Mouse (Mus musculus): ENCODE data around the gene Fosl1. TPM values are rescaled to one million over a fixed set of nuclear protein-coding genes. Genes with fewer than 3 reads are reported as not detected.

Fosl1 gene
- polyA plus RNA-seq, 1 experiment from 2014 or later: not detected

GRCm38 (mm10) chr19:5459019-5459418, 11.7 kb downstream of the Fosl1 start:
- H3K4me3 ChIP-seq (ENCODE audit: low read length): no peak overlapping the region
- no peak for ATAC-seq (ENCODE audit: low read depth)
- 0 out of 2 replicates have a peak, but pooled peaks cover 3% of the 10 kb centered on the region for H3K27me3 ChIP-seq (ENCODE audit: control insufficient read depth, insufficient read depth, low read depth, low read length)
- H3K36me3 ChIP-seq (ENCODE audit: control insufficient read depth, insufficient read depth, low read length): peaks cover 7% of the 10 kb centered on the region
- no peaks in the 10 kb centered on the region for H3K9me3 ChIP-seq (ENCODE audit: control insufficient read depth, low read length)
- peaks cover 36% of the 10 kb centered on the region for H3K4me1 ChIP-seq (replicated peaks; ENCODE audit: control insufficient read depth, insufficient read depth, low read length)
- WGBS: 64% methylated on average over 7 of the region's 7 CpGs
- no peak overlapping the region for H3K9ac ChIP-seq (ENCODE audit: low read length)
- H3K27ac ChIP-seq (ENCODE audit: low read length): no peak overlapping the region
- no peak overlapping the region for H3K4me2 ChIP-seq (ENCODE audit: low read depth, low read length)

GRCm38 (mm10) chr19:5459896-5460295, 12.5 kb downstream of the Fosl1 start:
- ATAC-seq (ENCODE audit: low read depth): no peak
- Histone ChIP-seq H3K9me3 (ENCODE audit: control insufficient read depth, low read length) (no peaks in the 10 kb centered on the region), H3K4me2 (ENCODE audit: low read depth, low read length) (peak overlapping the region; percentile 90), H3K27me3 (ENCODE audit: control insufficient read depth, insufficient read depth, low read depth, low read length) (0 out of 2 replicates have a peak, but pooled peaks cover 3% of the 10 kb centered on the region), H3K9ac (ENCODE audit: low read length) (peak overlapping the region; percentile 84), H3K36me3 (ENCODE audit: control insufficient read depth, insufficient read depth, low read length) (peaks cover 6% of the 10 kb centered on the region; the same call in 1 of the 2 replicates), H3K4me3 (ENCODE audit: low read length) (peak overlapping the region; percentile 90), H3K27ac (ENCODE audit: low read length) (peak overlapping the region; percentile 18; the same call in 1 of the 2 replicates), H3K4me1 (replicated peaks; ENCODE audit: control insufficient read depth, insufficient read depth, low read length) (peaks cover 41% of the 10 kb centered on the region)
- WGBS: 13% methylated on average over 3 of the region's 3 CpGs

- peak within 1 kb of the TSS; percentile 90 for H3K4me3 ChIP-seq (ENCODE audit: low read length)
- no peaks in the 10 kb centered on the region for H3K9me3 ChIP-seq (ENCODE audit: control insufficient read depth, low read length)
- H3K9ac ChIP-seq (ENCODE audit: low read length): peak within 1 kb of the TSS; percentile 84
- peak within 1 kb of the TSS; percentile 77 for H3K27ac ChIP-seq (ENCODE audit: low read length)
- 0 out of 2 replicates have a peak, but pooled peaks cover 3% of the 10 kb centered on the region for H3K27me3 ChIP-seq (ENCODE audit: control insufficient read depth, insufficient read depth, low read depth, low read length)
- peak within 1 kb of the TSS; percentile 90 for H3K4me2 ChIP-seq (ENCODE audit: low read depth, low read length)
- H3K36me3 ChIP-seq (ENCODE audit: control insufficient read depth, insufficient read depth, low read length): peaks cover 11% of the 10 kb centered on the region
- under 1% methylated on average over 32 of the region's 32 CpGs for WGBS
- H3K4me1 ChIP-seq (replicated peaks; ENCODE audit: control insufficient read depth, insufficient read depth, low read length): peaks cover 36% of the 10 kb centered on the region
- peak; percentile 48 for ATAC-seq (ENCODE audit: low read depth)
These were observed 13.1 kb downstream of the Fosl1 start, which contains the start of gene Fibp for GRCm38 (mm10) chr19:5460465-5460911. TSS of gene Fibp (plus strand) at chr19:5460615.

GRCm38 (mm10) chr19:5461411-5461810, 14.1 kb downstream of the Fosl1 start:
- peak overlapping the region; percentile 84 for H3K9ac ChIP-seq (ENCODE audit: low read length)
- no peaks in the 10 kb centered on the region for H3K9me3 ChIP-seq (ENCODE audit: control insufficient read depth, low read length)
- H3K36me3 ChIP-seq (ENCODE audit: control insufficient read depth, insufficient read depth, low read length): peaks cover 19% of the 10 kb centered on the region
- 83% methylated on average over 6 of the region's 6 CpGs for WGBS
- peak overlapping the region; percentile 90 for H3K4me3 ChIP-seq (ENCODE audit: low read length)
- 0 out of 2 replicates have a peak, but pooled peaks cover 3% of the 10 kb centered on the region for H3K27me3 ChIP-seq (ENCODE audit: control insufficient read depth, insufficient read depth, low read depth, low read length)
- H3K4me2 ChIP-seq (ENCODE audit: low read depth, low read length): peak overlapping the region; percentile 90
- no peak overlapping the region for H3K27ac ChIP-seq (ENCODE audit: low read length)
- H3K4me1 ChIP-seq (replicated peaks; ENCODE audit: control insufficient read depth, insufficient read depth, low read length): peaks cover 27% of the 10 kb centered on the region
- ATAC-seq (ENCODE audit: low read depth): no peak

GRCm38 (mm10) chr19:5463212-5463611, 15.9 kb downstream of the Fosl1 start:
- Histone ChIP-seq H3K27me3 (ENCODE audit: control insufficient read depth, insufficient read depth, low read depth, low read length) (0 out of 2 replicates have a peak, but pooled peaks cover 3% of the 10 kb centered on the region), H3K36me3 (ENCODE audit: control insufficient read depth, insufficient read depth, low read length) (peaks cover 25% of the 10 kb centered on the region), H3K4me2 (ENCODE audit: low read depth, low read length) (no peak overlapping the region), H3K4me1 (replicated peaks; ENCODE audit: control insufficient read depth, insufficient read depth, low read length) (peaks cover 22% of the 10 kb centered on the region), H3K4me3 (ENCODE audit: low read length) (no peak overlapping the region), H3K27ac (ENCODE audit: low read length) (no peak overlapping the region), H3K9ac (ENCODE audit: low read length) (no peak overlapping the region), H3K9me3 (ENCODE audit: control insufficient read depth, low read length) (no peaks in the 10 kb centered on the region)
- no peak for ATAC-seq (ENCODE audit: low read depth)
- 86% methylated on average over 9 of the region's 9 CpGs for WGBS

- WGBS: 30% methylated on average over 15 of the region's 15 CpGs
- Histone ChIP-seq H3K4me3 (ENCODE audit: low read length) (peak overlapping the region; percentile 25; the same call in 1 of the 2 replicates), H3K27ac (ENCODE audit: low read length) (peak overlapping the region; percentile 53), H3K36me3 (ENCODE audit: control insufficient read depth, insufficient read depth, low read length) (peaks cover 25% of the 10 kb centered on the region), H3K9me3 (ENCODE audit: control insufficient read depth, low read length) (no peaks in the 10 kb centered on the region), H3K9ac (ENCODE audit: low read length) (no peak overlapping the region), H3K4me2 (ENCODE audit: low read depth, low read length) (peak overlapping the region; percentile 47), H3K27me3 (ENCODE audit: control insufficient read depth, insufficient read depth, low read depth, low read length) (0 out of 2 replicates have a peak, but pooled peaks cover 2% of the 10 kb centered on the region), H3K4me1 (replicated peaks; ENCODE audit: control insufficient read depth, insufficient read depth, low read length) (peaks cover 21% of the 10 kb centered on the region)
- peak; percentile 37 for ATAC-seq (ENCODE audit: low read depth)
These were observed 16.6 kb downstream of the Fosl1 start for GRCm38 (mm10) chr19:5463791-5464562.

GRCm38 (mm10) chr19:5465037-5465436, 17.7 kb downstream of the Fosl1 start:
- 91% methylated on average over 8 of the region's 8 CpGs for WGBS
- no peaks in the 10 kb centered on the region for H3K9me3 ChIP-seq (ENCODE audit: control insufficient read depth, low read length)
- no peak overlapping the region for H3K27ac ChIP-seq (ENCODE audit: low read length)
- no peak overlapping the region for H3K4me2 ChIP-seq (ENCODE audit: low read depth, low read length)
- H3K27me3 ChIP-seq (ENCODE audit: control insufficient read depth, insufficient read depth, low read depth, low read length): no peaks in the 10 kb centered on the region
- H3K4me1 ChIP-seq (replicated peaks; ENCODE audit: control insufficient read depth, insufficient read depth, low read length): peaks cover 19% of the 10 kb centered on the region
- no peak overlapping the region for H3K9ac ChIP-seq (ENCODE audit: low read length)
- H3K36me3 ChIP-seq (ENCODE audit: control insufficient read depth, insufficient read depth, low read length): peaks cover 25% of the 10 kb centered on the region
- no peak for ATAC-seq (ENCODE audit: low read depth)
- no peak overlapping the region for H3K4me3 ChIP-seq (ENCODE audit: low read length)

GRCm38 (mm10) chr19:5466916-5467500, 19.7 kb downstream of the Fosl1 start:
- ATAC-seq (ENCODE audit: low read depth): no peak
- Histone ChIP-seq H3K27me3 (ENCODE audit: control insufficient read depth, insufficient read depth, low read depth, low read length) (no peaks in the 10 kb centered on the region), H3K9me3 (ENCODE audit: control insufficient read depth, low read length) (no peaks in the 10 kb centered on the region), H3K4me3 (ENCODE audit: low read length) (no peak overlapping the region), H3K4me1 (replicated peaks; ENCODE audit: control insufficient read depth, insufficient read depth, low read length) (peaks cover 9% of the 10 kb centered on the region), H3K4me2 (ENCODE audit: low read depth, low read length) (no peak overlapping the region), H3K9ac (ENCODE audit: low read length) (no peak overlapping the region), H3K27ac (ENCODE audit: low read length) (no peak overlapping the region), H3K36me3 (ENCODE audit: control insufficient read depth, insufficient read depth, low read length) (peaks cover 25% of the 10 kb centered on the region)
- 90% methylated on average over 6 of the region's 6 CpGs for WGBS

GRCm38 (mm10) chr19:5468374-5468773, 21.0 kb downstream of the Fosl1 start, which contains the start of gene Ctsw:
TSS of gene Ctsw (minus strand) at chr19:5468507.
- H3K4me1 ChIP-seq (replicated peaks; ENCODE audit: control insufficient read depth, insufficient read depth, low read length): peaks cover 9% of the 10 kb centered on the region
- no peak within 1 kb of the TSS for H3K4me3 ChIP-seq (ENCODE audit: low read length)
- H3K36me3 ChIP-seq (ENCODE audit: control insufficient read depth, insufficient read depth, low read length): peaks cover 22% of the 10 kb centered on the region
- 45% methylated on average over 5 of the region's 5 CpGs for WGBS
- no peak for ATAC-seq (ENCODE audit: low read depth)
- H3K4me2 ChIP-seq (ENCODE audit: low read depth, low read length): no peak within 1 kb of the TSS
- no peak within 1 kb of the TSS for H3K9ac ChIP-seq (ENCODE audit: low read length)
- H3K27ac ChIP-seq (ENCODE audit: low read length): no peak within 1 kb of the TSS
- H3K27me3 ChIP-seq (ENCODE audit: control insufficient read depth, insufficient read depth, low read depth, low read length): no peaks in the 10 kb centered on the region
- H3K9me3 ChIP-seq (ENCODE audit: control insufficient read depth, low read length): no peaks in the 10 kb centered on the region

Data from lung, embryonic 16.5 days (tissue).